Mouse (Mus musculus): ENCODE measurements around the gene Zfp113.

Gene Zfp113

DNA sequence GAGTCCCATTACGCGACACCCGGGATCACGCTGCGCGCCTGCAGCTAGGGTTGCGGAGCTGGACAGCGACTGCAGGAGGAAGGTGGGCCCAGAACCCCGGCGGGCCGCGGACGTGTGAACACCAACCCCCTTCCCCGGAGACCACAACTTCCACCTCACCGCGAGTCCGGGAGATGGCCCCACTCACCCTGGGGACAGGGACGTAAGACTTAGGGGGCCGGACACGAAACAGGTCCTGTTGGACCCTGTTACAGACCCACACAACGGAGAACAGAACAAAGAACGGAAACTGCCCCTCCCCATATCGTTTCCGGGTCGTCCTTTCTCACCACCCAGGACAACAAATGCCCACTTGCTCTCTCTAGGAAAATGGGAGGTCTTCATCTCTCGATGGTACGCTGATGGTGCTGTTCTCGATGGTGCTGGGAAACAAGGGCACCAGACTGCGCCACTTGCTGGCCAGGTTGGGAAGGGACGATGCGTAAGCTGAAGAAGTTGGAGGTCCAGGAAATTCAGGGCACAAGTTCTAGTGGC is at the start of gene Zfp113:
Gene Zfp113 (minus strand): TSS at position 302 of the 534 bp plus-strand sequence.
- DNase-seq: peak; percentile 85

DNA sequence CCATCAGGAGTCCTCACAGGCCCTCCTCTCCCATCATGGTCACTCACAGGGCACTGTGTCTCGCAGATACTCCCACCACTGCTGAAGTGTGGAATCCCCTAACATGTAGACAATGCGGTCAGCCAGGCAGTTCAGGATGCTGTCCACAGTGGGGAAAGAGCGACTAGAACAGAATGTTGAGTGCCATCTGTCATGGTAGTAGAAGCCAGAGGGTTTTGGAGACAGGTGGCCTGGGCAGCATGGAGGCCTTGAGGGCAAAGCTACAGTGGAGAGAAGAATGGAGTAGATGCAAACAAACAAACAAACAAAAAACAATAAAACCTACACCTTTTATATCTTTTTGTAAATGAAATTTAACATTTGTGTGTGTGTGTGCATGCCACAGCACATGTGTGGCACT is 46.5 kb upstream of the Zfp113 start:
- no peak for DNase-seq

DNA sequence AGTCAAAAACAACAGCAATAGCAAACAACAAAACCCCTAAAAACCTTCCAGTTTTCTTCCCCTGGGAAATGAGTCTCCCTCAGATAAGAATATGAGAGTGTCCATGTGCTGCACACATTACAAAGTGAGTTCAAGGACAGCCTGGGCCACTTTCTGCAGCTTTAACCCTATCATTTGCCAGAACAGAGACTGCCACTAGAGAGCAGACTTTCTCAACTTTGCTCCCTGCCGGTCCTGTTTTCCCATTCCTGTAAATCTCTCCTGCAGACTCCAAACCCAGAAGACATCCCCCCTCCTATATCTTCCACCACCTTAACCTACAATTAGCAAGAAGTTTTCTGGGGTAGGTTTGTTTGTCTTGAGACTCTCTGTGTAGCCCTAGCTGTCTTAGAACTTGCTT is 44.0 kb upstream of the Zfp113 start:
- no peak for DNase-seq

DNA sequence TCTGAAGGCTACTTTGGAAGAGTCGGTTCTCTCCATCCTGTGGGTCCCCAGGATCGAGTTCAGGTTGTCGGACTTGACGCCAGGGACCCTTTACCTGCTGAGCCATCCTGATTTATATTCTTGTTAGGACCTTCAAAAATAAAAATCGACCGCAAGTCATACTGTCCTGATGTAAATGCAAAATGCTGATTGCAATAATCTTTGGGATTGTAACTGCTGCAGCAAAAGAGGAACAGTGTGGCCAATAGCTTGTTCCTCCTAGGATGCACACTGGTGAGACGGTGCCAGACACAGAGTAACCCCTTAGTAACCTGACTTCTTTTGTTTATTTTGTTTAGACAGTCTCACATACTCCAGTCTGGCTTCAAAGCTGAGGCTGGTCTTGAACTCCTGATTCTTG is 39.9 kb upstream of the Zfp113 start:
- no peak for DNase-seq

DNA sequence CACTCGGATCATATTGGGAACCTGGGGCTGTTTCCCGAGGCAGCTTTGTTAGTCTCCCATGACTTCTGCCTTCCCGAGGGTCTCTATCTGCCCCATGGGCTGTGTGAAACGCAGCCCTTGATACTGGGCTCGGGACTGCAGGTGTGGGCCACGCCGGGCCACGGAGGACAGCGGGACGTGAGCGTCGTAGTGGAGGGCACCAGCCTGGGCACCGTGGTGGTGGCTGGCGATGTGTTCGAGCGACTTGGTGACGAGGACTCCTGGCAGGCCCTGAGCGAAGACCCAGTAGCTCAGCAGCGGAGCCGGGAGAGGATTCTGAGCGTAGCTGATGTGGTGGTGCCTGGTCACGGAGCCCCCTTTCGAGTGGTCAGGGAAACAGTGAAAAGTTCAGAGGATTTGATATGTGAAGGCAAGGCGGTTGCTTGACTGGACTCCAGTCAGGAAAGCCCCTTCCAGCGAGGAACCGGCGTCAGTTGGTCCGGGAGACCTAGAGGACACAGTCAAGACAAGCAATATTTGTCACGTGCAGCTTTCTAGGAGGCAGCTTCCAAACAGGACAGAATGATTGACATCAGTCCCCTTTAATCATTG is 39.3 kb upstream of the Zfp113 start:
- peak; percentile 40 for DNase-seq

DNA sequence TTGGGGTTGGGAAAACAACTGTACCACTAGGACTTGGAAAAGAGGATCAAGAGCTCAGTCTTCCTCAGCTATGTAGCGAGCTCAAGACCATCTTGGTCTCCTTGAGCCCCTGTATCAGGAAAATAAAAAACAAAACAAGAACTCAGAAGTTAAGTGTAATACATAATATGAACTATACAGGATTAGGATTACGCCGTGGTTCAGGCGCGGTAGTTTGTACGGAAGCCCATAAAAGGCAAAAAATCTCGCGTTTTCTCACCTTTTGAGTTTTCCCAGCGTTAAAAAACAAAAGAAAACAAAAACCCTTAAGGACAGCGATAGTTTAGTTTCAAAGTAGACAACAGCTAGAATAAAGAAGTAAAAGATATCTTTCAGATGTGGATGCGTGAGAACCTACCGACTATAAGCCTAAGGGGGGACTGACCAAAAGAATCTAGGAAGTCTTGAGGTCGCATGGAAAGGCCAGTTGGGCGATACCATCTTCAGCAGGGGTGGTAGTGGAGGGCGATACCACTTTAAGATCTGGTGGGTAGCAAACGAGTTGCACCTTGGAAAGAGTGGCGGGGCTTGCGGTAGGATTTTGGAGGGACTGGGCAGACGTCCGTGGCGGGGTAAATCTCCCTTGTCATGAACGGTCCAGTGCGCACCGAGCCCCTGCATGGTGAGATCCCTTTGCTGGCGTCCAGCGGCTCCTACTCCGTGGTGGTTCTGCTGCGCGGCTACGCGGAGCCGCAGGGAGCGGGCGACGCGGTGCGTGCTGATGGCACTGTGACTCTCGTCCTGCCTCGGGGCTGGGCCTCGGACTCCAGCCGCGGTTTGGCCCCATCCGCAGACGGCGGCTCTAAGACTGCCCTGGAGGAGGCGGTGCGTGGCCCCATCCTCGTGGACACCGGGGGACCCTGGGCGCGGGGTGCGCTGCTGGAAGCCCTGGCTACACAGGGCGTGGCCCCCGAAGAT is 38.5 kb upstream of the Zfp113 start, which contains the start of gene Mblac1:
Gene Mblac1 (plus strand): TSS at position 544 of the 957 bp plus-strand sequence.
- DNase-seq: peak; percentile 86

DNA sequence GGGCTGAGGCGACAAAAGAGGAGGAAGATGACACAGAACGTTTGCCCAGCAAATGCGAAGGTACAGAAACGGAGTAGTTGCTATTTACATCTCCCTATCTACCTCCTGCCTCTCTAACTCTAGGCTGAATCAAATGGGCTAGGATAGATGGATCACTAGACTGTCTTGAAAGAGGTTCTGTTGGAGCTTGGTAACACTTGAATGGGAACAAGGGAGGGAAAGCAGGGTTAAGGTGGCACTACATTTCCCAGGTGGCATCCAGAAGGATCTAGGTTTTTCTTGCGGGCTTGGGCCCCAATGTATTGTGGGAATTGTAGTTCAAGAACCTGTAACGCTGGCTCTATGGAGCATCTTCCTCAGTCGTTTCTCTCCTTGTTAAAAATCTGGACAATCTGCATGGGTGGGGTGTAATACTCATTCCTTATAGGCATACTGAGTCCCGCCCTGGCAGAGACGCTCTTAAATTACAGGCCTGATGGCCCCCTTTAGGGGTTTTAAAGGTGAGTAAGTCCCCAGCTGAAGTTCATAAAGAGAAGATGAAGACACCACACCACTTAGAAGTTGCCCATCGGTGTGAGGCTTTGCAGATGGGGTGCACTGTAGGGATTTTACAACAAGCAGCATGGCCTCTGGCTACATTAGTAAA is 32.2 kb upstream of the Zfp113 start:
- peak; percentile 69 for DNase-seq

DNA sequence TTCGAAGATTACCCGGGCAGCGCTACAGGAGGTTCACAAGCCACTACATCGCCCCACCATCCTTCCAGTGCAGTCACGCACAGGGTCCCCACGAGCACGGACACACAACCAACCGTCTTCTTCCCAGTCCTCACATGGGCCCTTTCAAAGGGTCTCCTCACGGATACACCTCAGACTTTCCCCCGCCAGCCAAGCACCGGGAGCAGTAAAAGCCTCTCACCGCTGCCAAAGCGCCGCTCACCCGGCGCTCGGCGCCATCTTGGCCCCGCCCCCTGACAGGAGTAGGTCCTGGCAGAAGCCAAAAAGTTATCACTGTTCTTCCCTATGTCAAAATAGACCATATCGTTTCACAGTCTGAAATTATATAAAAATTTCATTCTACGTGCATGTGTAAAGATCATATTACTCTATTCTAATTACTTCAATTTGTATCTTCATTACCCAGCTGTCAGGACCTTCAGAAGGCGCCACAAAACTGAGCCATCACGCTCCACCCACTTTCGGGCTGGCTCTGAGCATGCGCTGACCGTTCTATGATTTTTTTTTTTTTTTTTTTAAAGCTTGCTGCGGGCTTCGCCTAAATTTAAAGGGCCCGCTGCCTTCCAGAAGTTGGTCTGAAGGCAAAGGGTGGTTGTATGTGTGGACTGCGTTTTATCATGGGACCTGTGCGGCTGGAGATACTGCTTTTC is 31.6 kb upstream of the Zfp113 start, which contains the start of the genes Taf6 and Cnpy4:
Gene Taf6 (minus strand): TSS at position 502 of the 689 bp plus-strand sequence.
Gene Cnpy4 (plus strand): TSS at position 536 of the 689 bp plus-strand sequence.
- peak; percentile 83 for DNase-seq

DNA sequence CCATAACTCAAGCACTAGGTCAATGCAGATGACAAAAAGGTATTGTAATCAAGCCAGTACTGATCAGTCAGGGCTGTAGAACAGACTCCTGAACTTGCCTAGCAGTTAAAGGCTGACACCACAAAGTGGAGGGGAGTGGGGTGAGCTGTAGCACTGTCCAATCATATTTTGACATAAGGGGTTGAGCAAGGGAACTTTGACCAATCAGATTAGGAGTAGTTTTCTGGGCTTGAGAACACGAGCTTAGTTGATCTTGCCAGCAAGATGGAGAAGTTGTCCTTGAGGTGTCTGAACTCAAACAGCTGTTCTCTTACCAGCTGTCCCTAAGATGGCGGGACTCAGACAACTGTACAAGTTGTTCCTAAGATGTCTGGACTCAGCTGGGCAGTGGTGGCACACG is 17.7 kb upstream of the Zfp113 start:
- no peak for DNase-seq

DNA sequence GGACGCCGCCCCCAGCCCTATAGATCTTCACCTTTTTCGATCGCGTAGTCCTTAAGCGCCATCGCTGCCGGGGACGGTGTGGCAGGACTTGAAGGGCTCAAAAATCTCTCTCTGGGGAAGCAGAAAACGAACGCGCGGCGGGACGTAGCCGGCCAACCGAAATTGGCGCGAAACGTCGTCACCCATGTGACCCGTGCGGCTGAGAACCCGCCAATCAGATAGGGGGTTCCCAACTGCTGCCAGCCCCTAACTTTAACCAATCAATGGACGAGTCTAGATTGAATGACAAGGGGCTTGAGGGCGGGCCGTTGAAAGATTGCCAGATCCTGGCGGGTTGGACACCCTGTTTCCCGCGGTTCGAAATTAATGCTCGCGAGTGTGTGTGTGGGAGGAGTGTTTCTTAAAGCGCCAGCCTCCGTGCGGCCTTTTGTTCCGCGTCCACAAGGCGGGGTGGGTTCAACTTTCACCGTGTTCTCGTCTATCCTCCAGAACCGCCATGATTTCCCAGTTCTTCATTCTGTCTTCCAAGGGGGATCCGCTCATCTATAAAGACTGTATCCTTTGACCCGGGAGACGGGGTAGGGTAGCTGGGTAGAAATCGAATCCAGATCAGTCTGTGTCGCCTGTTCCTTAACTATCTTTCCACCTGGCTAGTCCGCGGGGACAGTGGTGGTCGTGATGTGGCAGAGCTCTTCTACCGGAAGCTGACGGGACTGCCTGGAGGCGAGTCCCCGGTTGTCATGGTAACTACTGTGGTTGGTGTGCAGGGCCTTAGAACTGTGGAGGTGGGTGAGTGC is 16.3 kb upstream of the Zfp113 start, which contains the start of the genes Ap4m1 and Mcm7:
Gene Ap4m1 (plus strand): TSS at position 308 of the 797 bp plus-strand sequence.
Gene Mcm7 (minus strand): TSS at position 728 of the 797 bp plus-strand sequence.
- peak; percentile 98 for DNase-seq

DNA sequence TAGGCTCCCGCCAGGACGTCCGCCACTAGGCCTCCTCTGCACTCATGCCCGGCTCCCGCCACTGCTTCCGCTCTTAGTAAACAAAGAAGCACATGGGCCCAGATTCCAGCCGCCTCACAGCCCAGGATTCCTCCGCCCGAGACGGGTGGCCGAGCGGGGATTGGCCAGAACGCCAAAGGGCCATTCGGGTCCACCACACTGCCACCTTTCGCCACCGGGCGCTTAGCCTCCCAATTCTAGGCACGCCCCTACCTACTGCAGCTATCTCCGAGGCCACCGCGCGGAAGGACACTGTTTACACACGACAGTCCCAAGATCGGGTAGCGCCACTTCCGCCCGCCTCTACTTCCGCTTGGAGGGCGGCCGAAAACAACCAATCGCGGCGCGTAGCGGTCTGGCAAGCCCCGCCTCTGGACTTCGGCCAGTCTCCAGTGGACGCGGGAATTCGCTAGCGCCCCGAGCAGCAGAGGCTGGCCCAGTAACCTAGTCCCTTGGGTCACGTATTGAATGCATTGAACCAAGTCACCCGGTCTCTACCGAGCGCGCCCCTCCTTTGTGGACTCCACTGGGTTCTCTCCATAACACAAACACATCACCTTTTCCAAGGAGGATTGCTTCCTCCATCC is 15.5 kb upstream of the Zfp113 start:
- peak; percentile 96 for DNase-seq

DNA sequence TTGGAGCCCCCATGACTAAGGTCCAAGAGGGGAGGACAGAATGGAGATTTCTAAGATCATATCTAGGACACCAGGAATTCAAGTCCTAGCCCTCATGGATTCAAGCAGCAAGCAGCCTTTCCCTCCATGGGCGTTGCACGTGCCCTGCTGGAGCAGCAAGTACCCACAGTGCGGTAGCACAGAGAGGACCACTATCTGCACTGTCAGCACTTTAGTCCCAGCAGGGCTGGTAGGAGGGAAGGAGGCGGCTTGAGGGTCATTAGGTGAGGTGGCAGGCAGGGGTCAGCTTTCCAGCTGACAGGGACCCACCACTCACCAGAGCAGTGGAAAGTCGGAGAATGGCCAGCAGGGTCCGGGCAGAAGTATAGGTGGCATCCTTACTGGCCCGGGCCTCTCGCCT is 10.1 kb upstream of the Zfp113 start:
- no peak for DNase-seq

DNA sequence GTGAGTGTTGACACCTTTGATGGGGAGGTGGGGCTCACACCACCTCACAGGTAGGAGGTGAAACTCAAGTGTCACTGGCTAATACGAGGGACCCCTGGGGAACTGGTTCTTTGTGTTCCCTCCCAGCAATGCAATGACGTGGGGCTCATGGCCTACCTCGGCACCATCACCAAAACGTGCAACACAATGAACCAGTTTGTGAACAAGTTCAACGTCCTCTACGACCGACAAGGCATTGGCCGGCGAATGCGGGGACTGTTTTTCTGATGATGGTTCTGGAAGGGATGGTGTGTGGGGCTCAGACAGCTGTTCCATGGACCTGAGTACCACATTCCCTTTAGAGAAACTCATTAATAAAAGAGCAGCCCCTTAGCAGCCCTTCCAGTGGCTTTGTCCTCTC is 8.1 kb upstream of the Zfp113 start:
- no peak for DNase-seq

DNA sequence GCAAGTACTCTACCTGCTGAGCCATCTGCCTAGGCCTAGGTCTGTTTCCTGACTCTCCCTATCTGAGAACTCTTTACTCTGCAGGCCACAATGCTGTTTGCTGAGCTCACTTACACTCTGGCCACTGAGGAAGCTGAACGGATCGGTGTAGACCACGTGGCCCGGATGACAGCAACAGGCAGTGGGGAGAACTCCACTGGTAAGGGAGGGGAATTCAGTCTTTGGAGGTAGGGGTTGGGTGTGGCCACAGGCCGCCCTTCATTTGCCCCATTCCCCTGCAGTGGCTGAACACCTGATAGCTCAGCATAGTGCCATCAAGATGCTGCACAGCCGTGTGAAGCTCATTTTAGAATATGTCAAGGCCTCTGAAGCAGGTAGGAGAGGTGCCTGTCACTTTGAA is 7.5 kb upstream of the Zfp113 start:
- no peak for DNase-seq

DNA sequence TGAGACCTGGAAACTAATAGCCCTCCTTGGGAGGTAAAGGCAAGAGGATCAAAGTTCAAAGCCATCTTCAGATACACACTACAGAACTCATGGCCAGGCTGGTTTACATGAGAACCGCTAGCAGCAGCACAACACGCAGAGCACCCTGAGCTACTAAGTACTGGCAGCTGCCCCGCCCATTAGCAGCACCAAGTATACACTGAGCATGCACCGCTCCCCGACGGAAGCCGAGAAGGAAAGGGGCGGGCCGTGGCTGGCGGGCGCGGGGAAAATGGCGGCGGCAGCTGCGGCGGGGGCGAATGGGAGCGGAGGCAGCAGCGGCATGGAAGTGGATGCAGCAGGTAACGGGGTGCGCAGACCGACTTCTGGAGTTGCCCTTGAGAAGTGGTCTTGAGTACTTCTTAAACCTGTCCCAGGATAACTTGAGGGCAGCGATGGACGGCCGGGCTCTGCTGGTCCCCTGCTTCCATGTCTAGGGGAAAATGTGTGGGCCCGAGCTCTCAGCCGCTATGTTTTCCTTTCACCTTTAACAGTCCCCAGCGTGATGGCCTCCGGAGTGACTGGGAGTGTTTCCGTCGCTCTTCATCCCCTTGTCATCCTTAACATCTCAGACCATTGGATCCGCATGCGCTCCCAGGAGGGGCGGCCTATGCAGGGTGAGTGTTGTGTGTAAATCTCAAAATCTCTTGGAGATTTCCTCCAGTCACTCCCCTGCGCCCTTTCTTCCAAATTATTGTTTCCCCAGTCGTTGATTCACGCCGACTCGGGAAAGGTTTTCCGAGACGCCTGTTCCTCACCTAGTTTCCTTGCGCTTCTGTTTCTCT is 5.5 kb upstream of the Zfp113 start, which contains the start of gene Cops6:
Gene Cops6 (plus strand): TSS at position 230 of the 824 bp plus-strand sequence.
- peak; percentile 91 for DNase-seq

DNA sequence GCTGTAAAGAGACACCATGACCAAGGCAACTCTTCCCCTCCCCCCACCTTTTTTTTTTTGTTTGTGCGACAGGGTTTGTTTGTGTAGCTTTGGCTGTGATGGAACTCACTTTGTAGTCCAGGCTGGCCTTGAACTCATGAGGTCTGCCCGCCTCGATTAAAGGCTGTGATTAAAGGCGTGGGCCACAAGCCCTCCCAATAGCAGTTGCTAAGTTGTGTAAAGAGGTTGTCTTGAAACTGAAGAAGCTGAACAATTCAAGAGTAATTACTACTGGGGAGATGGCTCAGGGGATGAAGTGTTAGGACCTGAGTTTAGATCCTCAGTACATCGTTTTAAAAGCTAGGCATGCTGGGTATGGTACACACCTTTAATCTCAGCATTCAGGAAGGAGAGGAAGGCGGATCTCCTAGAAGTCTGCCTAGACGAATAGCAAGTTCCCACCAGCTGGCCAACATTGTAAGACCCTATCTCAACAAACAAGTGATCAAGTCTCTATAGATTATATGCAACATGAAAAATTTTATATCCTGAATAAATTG is 4.7 kb upstream of the Zfp113 start:
- no peak for DNase-seq

DNA sequence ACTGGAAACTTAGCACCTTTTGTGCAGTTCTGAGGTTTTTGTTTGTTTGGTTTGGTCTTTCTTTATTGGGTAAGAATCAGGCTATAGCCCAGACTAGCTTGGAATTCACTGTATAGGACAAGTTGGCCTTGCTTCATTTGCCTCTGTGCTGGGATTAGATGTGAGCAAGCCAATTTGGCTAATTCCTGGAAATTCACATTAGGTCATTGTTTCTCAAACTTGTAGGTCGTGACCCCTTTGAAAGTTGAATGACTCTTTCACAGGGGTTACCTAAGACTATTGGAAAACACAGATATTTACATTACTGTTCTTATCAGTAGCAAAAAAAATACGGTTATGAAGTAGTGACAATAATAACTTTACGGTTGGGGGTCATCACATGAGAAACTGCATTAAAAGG is 1.2 kb downstream of the Zfp113 start:
- DNase-seq: no peak

DNA sequence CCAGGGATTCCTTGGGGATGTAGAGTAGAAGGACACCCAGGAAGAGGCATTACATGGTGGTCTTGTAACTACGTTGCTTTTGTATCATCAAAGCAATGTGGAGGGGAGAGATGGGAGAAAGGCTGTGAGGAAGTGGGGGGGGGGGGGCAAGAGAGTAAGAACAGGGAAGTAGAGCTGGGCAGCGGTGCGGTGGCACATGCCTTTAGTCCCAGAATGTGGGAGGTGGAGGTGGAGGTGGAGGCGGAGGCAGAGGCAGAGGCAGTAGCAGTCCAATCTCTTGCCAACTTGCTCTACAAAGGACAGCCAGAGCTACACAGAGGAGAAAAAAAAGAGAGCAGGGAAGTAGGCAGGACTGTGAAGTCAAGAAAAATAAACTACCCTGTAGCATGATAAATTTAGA is 17.0 kb downstream of the Zfp113 start:
- DNase-seq: no peak

DNA sequence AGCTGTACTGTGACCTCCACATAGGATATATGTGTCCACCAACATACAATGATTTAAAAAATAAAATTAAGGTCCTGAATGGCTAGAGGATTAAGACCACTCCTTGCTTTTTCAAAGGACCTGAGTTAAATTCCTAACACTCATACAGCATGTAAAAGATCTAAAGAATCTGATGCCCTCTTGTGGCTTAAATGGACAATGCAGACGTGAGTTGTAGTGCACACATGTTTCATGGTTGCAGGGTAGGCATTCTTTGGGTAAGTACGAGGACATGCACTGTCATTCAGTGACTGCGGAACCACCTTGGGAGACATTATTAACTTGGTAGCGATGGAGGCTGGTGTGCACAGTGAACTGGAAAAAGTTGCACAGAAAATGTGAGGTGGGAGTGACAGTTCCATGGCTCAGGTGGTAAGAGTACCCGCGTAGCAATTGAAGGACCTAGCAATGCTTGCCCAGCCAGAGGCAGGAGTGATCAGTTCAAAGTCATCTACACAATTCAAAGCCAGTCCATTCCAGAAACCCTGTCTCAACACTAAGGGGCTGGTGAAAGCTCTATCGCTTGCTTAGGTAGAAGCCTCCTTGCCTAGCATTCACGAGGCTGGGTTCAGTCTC is 17.5 kb downstream of the Zfp113 start:
- DNase-seq: no peak

Data from cerebellum, adult 11 months (tissue).